Mouse (Mus musculus) testis, postnatal 14 days (tissue): ENCODE measurements at regions not wholly inside any gene's neighbourhood (a gene's known extent, or its start where the extent isn't known, plus 50 kb on each side); places are given as distances from the start of the nearest gene placed in this dataset.
A peak's percentile ranks its signal among the peaks of the same experiment; 100 is the strongest.

ENCODE experiments used
- DNase-seq: peaks from one replicate; pipeline ENCODE4 v3.0.0; 2021; ENCODE audit warnings: low spot score

DNA sequence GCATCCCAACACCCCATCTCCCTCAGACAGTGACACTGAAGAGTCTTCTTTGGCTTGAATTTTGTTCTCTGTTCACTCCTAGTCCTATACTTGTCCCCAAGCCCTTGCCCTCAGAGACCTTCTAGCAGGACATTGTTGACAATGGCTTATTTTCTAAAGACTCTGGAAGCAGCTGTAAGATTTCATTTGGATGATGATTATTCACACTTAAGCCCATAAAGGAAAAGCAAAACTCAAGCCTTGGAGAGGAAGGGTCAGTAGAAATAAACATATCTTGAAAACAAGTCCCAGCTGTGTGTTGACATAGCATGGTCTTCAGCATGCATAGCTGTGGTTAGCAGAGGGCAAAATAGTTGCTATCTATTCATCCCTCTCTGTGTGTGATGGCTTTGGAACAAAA lies 59.9 kb upstream of the Cdh11 start:
- DNase-seq: no peak

GRCm38 (mm10) chr8:102860021-102860420 lies 74.6 kb upstream of the Cdh11 start:
- DNase-seq: no peak

DNA sequence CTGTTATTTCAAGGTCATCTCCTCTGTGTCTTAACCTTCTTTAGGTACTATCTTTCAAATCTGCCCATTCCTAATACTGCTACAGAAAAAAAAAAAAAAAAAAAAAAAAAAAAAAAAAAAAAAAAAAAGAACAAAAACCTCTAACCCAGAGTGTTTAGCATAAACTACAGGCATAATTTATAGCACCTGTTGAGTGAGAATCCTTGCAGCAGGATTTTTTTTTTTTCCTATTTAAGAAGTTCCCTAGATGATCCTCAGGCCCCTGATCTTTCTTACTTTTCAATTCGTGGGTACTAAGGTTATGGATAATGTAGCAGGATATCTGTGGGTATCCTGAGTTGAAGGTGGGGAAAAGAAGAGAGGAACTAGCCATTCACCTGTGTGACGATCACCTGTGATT lies 114.1 kb upstream of the Cdh11 start:
- DNase-seq: no peak

DNA sequence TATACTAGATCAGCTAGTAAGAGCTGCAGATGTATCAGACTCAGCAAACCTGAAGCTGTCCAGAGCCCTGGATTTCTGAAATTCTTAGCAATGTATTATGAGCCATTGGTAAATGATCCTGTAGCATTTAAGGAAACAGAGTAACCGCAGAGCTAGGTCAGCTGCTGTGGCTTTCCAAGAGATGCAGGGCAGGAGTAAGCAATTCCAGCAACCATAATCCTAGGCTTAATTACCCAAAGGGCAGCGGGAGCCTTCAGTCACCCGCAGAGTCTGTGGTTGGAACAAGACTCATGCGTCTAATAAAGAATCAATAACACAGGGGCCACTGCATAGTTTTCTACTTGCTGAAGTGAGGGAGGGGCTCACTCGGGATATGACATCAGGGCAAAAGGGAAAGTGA lies 115.2 kb upstream of the Cdh11 start:
- DNase-seq: no peak

DNA sequence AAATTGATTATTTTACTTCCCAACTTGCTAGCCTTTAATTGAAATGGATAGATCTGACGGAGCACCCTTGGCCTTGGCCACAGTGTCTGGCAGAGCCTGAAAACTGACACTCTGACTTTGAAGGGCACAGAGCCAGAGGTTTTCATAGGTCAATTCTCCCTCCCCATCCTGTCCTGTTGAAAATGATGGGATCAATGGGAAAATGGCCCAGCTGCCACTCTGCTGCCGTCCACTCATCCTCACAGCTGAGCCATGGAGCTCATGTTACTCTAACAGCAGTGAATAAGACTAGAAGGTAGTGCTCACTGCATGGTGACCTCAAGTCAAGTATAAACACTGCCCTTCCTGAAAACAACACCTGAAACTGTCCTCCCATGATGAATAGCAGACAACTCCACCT lies 122.0 kb upstream of the Cdh11 start:
- no peak for DNase-seq

DNA sequence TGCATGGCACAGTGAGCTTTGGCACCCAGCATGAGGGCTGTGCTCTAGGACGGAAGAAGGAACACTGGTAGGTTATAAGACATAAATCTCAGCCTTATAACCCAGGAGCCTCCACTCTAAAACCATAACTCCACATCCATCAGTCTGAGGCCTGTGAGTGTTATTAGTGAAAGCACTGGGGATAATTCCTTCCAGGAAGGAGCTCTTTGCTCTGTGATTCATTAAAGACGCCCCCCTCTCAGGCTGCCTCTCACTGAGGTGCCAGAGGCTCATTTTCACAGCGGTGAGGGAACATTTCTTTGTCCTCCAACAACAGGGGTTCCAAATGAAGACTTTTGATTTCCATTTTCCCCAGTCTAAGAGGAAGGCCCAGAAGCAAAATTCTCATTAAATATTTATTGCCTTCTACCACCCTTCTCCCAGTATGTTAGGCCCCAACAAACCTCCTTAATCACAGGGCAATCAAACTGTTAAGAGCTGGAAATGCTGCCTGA lies 145.9 kb upstream of the Cdh11 start:
- DNase-seq: no peak

DNA sequence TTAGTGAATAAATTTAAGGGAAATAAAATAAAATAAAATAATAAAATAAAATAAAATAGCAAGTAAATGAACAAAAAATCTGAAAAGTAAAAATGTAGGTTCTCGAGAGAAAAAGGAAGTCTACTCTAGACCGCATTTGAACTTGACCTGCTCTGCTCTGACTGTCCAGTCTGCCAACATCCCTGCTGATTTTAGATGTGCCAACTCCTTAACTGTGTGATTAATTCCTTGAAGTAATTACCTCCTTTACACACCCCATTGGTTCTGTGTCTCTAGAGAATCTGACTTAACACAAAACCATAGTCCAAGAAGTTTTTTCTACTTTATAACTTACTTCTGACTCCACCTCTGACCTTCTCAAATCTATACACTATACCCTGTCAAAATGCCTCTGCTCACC lies 153.3 kb upstream of the Cdh11 start:
- DNase-seq: no peak

DNA sequence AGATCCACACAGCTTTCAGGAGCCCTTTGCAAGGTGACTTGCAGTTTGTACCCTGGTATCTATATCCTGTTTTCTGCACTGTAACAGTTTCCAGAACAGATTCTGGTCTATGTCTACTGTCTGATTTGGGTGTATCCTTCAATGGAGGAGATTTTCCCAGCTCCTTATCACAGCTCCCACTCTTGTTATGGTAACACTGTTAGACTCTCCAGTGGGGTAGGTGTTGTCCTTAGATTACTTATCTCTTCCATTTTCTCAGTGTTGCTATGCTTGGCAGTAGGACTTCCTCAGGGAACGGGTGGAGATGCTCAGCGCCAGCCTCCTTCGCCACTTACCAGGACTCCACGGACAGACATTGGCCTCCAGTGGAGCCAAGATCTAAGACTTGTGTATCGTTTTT lies 160.1 kb upstream of the Cdh11 start:
- DNase-seq: no peak

DNA sequence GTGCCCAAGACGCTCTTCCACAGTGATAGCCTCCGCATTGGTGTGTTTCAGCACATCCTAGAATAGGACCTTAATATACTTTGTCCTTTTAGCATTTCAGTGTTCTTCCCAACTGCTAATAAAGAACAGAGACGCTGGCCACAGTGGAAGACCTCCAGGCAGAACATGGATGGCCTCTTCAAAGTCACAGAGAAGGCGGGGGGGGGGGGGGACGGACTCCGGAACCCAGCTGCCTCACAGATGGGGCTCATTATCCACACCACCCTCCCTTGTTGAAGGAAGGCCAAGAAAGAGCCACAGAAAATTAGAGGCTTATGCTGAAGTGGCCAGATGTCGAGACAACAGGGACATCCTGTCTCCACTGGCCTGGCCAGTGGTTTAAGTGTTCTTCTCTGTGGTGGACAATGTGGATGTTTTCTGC lies 192.7 kb upstream of the Cdh11 start:
- DNase-seq: peak; percentile 9

DNA sequence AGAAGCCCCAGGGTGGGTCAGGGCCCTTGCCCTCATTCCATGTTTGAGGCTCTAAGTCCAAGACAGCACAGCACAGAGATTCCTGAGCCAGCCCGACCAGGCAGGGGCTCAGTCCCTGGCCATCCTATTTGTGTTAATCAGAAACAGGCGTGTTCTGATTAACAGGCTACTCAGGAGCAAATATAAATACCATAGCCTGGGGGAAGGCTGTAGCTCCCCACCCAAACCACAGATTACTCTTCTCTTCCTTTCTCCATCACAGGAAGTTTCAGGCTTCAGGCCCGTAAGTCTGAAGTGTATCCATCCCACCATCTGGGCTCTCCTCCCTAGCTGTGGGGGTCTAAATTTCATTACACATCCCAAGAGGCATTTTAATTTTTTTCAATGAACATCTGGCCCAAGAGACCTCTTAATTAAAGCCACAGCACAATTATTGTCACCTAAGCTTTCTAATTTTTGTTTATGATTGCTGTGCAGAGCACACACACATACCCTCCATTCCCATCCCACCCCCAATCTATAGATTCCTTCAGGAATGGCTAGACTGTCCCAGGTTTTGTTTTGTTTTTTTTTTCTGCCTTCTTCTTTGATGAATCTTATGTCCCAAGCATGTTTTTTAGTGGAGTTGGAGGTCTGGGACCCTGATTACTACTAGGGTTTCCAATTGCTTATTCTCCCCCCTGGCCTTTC lies 197.9 kb upstream of the Cdh11 start:
- DNase-seq: no peak

DNA sequence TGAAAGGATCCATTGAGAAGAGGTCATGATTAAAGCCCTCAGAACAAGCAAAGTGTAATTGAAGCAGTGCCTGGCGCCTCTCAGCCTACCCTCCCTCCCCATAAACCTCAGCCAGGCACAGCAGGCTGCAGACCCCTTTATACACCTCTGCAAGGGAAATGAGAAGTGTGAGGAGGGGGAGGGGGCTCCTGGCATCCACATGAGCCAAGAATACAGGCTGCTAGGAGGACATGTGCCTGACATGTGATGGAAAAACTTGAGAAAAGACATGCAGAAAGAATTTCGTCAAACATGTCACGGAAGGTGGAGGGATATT lies 198.4 kb upstream of the Cdh11 start:
- DNase-seq: no peak

- DNase-seq: no peak
Observed at GRCm38 (mm10) chr8:103007284-103007984, 222.0 kb upstream of the Cdh11 start.

GRCm38 (mm10) chr8:103019121-103019520 lies 233.7 kb upstream of the Cdh11 start:
- no peak for DNase-seq

DNA sequence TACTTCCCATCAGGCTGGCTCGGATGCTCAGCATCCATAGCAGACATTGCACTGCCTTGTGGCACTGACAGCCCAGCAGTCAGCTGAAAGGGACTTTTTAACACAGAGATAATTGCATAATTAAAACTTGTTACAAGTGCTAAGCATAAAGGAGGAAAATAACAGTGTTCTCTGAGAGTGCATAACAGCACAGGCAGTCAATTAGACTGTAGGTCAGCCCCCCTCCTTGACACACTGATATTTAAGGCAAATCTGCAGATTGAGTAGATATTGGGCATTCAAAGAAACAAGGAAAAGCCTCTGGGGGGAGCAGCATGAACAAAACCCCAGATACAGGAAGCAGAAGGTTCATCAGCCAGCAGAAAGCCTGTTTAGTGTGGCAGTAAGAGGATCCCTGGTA lies 237.8 kb upstream of the Cdh11 start:
- DNase-seq: no peak

- no peak for DNase-seq
Observed at GRCm38 (mm10) chr8:103031708-103032107, 246.3 kb upstream of the Cdh11 start.

DNA sequence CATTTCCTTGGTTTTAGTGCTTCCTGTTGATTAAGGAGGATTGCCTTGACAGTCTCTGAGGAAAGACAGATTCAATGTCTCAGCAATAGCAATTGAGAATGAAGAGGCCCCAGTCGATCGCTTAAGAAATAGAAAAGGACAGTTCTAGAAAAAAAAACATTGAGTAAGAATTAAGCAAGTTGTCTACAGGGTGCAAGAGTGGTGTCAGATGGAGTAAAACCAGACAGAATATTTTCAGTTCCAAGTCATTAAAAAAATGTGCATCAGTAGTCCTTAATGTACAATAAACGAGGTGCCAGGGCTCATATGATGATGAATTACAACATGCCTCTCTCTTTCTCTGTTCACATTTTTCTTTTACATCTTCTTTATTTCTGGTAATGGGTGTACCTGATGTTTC lies 248.5 kb upstream of the Cdh11 start:
- no peak for DNase-seq

DNA sequence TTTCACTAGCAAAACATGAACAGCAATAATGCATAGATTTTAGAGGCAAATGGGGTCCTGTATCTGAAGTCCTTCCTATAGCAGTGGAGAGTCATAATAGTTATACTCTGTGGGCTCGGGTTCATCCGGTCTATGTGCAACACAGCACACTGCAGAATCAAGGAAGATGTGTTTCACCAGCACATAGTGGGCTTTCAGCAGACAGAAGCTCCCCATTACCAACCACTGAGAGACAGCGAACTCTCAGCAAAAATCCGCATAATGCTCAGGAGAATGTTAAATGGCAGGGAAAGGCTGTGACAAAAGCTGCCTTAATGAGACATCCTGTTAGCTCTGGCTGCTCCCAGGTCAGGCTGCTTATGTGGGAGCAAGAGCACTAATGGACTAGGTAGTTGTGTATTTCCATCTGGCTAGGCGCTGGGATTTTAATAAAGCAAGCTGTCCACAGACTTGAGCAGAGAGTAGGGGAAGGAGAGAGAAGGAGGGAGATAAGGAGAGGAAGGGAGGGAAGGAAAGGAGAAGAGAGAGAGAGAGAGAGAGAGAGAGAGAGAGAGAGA lies 286.7 kb upstream of the Cdh11 start:
- DNase-seq: no peak

DNA sequence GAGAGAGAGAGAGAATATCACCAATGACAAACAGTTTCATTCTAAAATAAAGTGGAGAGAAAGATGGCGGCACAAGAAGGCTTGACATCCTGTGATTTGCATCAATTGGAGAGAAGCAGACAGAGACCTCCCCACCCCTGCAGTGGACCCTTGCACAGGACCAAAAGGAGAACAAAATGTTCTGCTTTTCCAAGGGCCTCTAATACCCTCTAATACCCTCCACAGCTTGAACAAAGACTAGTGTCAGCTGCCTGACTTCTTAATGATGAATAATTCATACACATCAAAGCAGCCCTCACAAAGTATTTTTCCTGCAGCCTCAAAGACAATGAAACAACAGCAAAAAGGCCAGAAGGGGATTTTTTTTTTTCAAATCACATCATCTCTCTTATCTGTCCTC lies 287.2 kb upstream of the Cdh11 start:
- no peak for DNase-seq

- no peak for DNase-seq
Observed at GRCm38 (mm10) chr8:103078559-103078958, 293.1 kb upstream of the Cdh11 start.

DNA sequence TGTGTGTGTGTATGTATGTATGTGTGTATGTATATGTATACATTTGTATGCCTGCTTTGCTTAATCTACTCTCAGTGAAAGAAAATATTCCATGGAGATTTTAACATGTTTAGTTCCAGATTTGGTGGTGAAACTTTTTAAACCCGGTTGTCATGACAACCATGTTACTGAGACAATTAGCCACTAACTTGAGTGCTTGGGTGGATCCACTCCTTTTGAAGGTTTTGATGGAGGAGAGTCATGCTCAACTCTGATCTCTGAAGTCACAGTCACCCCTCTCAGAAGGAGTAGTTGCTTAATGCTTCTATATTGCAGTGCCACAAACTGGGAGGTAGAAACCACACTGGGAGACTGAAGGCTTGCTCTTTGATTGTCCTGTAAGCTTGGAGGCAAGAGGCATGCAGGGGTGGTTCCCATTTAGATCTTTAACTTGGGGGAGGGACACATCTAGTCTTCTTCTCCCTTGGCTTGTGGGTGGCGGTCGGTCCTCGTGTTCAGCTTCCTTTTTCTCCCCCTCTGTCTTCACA lies 301.6 kb upstream of the Cdh11 start:
- DNase-seq: no peak

DNA sequence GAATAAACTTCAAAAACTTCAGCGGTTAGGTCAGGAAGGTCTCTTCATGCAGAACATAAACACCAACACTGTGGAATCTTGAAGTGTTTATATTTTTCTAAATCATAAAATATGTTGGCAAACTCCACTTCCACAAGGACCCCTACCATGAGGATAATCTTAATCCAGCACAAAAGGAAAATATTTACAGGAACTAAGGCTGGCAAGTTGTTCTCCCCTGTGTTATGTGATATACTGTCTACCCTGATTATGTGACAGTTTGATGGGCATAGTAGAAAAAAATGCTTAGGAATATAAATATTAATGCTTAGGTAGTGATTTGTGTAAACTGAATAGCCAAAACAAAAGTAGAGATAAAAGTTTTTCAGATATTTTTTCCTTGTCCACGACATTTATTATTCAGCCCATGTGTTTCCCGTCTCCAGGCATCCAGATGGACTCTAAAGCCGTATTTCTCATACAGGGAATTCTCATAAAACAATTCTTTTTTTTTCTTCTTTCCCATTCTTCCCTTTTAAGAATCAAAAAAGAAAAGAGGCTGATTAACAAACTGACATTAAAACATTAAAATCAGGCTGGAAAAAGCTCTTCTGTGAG lies 311.2 kb upstream of the Cdh11 start:
- no peak for DNase-seq

GRCm38 (mm10) chr8:103125581-103125980 lies 340.1 kb upstream of the Cdh11 start:
- no peak for DNase-seq

DNA sequence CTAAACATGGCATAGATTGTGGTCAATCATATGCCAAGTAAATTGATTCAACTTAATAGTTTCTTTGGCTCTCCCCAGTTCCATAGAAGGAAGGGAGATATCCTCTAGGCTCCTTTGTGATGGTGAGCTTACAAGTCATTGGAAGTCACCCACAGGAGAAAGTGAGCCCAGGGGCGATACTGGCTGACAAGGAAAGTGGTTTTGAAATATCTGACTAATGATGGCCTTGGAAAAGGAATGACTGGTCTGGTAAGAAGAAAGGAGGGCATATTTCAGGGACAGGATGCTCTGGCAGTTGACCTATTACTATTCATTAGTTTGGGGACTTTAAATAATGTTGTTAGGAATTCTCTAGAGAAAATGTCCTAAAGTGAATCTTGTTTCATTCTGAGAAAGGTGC lies 352.7 kb upstream of the Cdh11 start:
- no peak for DNase-seq
